Mouse (Mus musculus) erythroblast, embryonic 14.5 days (primary cell): ENCODE data around the gene Apol6.

Experiments
- GATA1 ChIP-seq: IDR thresholded peaks from 2 replicates; pipeline ENCODE4 v1.6.1; 2012; ENCODE audit warnings: low read length, inconsistent platforms, mixed read lengths
- TAL1 ChIP-seq: IDR thresholded peaks from 3 replicates; pipeline ENCODE4 v1.6.1; 2012; ENCODE audit warnings: low read length, inconsistent platforms, mixed read lengths

GRCm38 (mm10) chr15:77085818-77086217 lies 41.3 kb downstream of the Apol6 start:
- no peak for TF ChIP-seq GATA1
- no peak for TF ChIP-seq TAL1
